Mouse (Mus musculus) thymus, postnatal 10 days (tissue): ENCODE data around the gene Cep68.

Experiments
- DNase-seq, 2 experiments: peaks; one replicate each; pipeline ENCODE4 v3.0.0; 2021; ENCODE audit warnings: low spot score in 2 of 2

Gene Cep68

GRCm38 (mm10) chr11:20204870-20205446, 44.3 kb downstream of the Cep68 start:
- no peak for DNase-seq

- no peak for DNase-seq
Observed at GRCm38 (mm10) chr11:20204321-20204720, 44.9 kb downstream of the Cep68 start.

DNA sequence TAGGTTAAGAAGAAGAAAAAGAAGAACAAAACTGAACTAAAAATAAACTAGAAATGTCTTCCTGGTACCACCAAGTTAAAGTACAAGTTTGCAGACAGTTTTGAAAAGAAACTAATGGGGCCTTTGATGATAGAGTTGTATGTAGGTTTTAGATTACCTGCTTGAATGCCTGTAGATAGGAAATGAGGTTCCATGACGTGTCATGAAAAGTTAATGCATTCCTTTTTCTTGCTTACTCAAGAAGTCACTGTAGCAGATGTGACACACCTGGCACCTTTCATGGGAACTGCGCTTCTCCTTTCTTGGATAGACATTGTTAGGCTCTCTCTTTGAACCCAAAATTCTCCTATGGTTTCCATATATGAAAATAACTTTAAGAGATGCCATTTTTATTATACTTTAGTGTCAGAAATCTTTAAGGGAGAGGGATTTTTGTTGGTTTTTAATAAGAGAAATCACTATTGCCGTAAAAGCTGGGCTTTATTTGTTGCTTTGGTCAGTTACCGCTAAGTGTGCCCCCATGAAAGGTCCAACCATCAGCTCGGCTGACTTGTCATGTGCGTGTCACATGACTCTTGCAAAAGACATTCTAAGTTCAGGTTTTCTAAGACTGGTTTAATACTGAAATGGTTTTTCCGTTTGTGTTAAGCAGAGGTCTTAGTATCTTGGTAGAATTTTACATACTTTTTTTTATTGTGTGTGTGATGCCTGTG, 46.8 kb downstream of the Cep68 start:
- no peak for DNase-seq

DNA sequence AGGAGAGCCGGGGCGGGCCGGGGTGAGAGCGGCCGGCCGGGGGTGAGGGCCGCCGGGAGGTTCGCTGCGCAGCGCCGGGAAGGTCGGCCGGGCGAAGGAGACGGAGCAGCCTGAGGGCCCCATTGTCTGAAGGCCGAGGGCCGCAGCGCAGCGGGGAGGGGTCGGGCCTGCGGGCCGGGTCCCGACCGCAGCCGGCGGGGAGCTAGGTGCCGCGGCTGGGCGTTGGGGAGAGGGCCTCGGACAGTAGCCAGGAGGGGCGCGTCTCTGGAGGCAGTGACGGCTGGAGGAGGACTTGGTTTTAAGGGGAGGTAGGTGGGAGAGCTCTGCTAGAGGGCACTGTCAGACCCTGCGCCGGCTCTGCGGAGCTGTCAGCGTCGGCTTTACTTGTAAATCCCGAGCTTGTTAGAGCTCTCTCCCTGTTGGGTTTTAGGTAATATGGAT, 47.5 kb downstream of the Cep68 start:
- DNase-seq: peak; percentile 39 to 58

GRCm38 (mm10) chr11:20200713-20201575, 48.3 kb downstream of the Cep68 start, which contains the start of gene Rab1a:
Gene Rab1a, plus strand, starts transcription at chr11:20201432.
- peak; percentile 100 for DNase-seq

- DNase-seq: no peak
Observed at GRCm38 (mm10) chr11:20193100-20193736, 56.0 kb downstream of the Cep68 start.

- no peak for DNase-seq
Observed at GRCm38 (mm10) chr11:20187271-20187670, 62.0 kb downstream of the Cep68 start.
